Mouse (Mus musculus) liver, adult 2 months (tissue): ENCODE measurements around the gene Troap. TPM values are rescaled to one million over a fixed set of nuclear protein-coding genes. Genes with fewer than 3 reads are reported as not detected.

Experiments used
- DNase-seq: peaks from one replicate; pipeline ENCODE4 v3.0.0-alpha.2; 2011; ENCODE audit warnings: low read depth, low spot score; ENCODE audit errors: extremely low read depth
- H3K27ac ChIP-seq: fragments of 200-500 bp; replicated peaks from 2 replicates; pipeline ENCODE4 v1.5.1; 2012; ENCODE audit warnings: low read depth, mild to moderate bottlenecking, control low read depth, inconsistent platforms, low read length; ENCODE audit not compliant: insufficient read depth
- H3K27me3 ChIP-seq: fragments of 200-500 bp; 2 replicates; pipeline ENCODE4 v1.6.1; 2012; ENCODE audit warnings: mild to moderate bottlenecking, moderate library complexity, low read length, inconsistent platforms; ENCODE audit not compliant: control insufficient read depth, insufficient read depth
- H3K36me3 ChIP-seq: fragments of 200-500 bp; 2 replicates; pipeline ENCODE4 v1.6.1; 2012; ENCODE audit warnings: low read length, inconsistent platforms; ENCODE audit not compliant: control insufficient read depth, insufficient read depth
- H3K4me1 ChIP-seq: fragments of 200-500 bp; 2 replicates; pipeline ENCODE4 v1.6.1; 2011; ENCODE audit warnings: low read length; ENCODE audit not compliant: control insufficient read depth, insufficient read depth
- H3K4me3 ChIP-seq: fragments of 200-500 bp; 2 replicates; pipeline ENCODE4 v1.5.1; 2011; ENCODE audit warnings: low read depth, mild to moderate bottlenecking, control low read depth, low read length, moderate library complexity; ENCODE audit not compliant: insufficient read depth
- H3K79me2 ChIP-seq: fragments of 200-500 bp; 2 replicates; pipeline ENCODE4 v1.6.1; 2012; ENCODE audit warnings: inconsistent platforms, mild to moderate bottlenecking, low read length, moderate library complexity; ENCODE audit not compliant: control insufficient read depth, insufficient read depth
- H3K9ac ChIP-seq: fragments of 200-500 bp; 2 replicates; pipeline ENCODE4 v1.6.1; 2012; ENCODE audit warnings: low read depth, mild to moderate bottlenecking, control low read depth, inconsistent platforms, low read length
- CTCF ChIP-seq: fragments of 200-500 bp; IDR thresholded peaks from 2 replicates; pipeline ENCODE4 v1.5.1; 2011; ENCODE audit warnings: low read depth, low read length, control low read depth
- POLR2A ChIP-seq: fragments of 200-500 bp; IDR thresholded peaks from 2 replicates; pipeline ENCODE4 v1.6.1; 2011; ENCODE audit warnings: low read length, control low read depth; ENCODE audit not compliant: insufficient read depth; ENCODE audit errors: extremely low read depth
- WGBS: fragments of 180-500 bp; shearing (Covaris S2); methylation state at CpG from one replicate; pipeline ENCODE4 v1.1.7; 2018; 5-methylcytosine and 5-hydroxymethylcytosine counted together
- polyA plus RNA-seq: library from polyadenylated mRNA; depleted of rRNA; stranded (reverse); fragments of >200 nt; gene quantifications from 2 replicates; pipeline ENCODE4 v1.2.3, GENCODE M21; 2012
- total RNA-seq: library from RNA; depleted of rRNA; stranded (reverse); fragments of >200 nt; gene quantifications from 2 replicates; pipeline ENCODE4 v1.2.3, GENCODE M21; 2014

The Troap gene
- total and polyA plus RNA-seq, 2 experiments: not detected

DNA sequence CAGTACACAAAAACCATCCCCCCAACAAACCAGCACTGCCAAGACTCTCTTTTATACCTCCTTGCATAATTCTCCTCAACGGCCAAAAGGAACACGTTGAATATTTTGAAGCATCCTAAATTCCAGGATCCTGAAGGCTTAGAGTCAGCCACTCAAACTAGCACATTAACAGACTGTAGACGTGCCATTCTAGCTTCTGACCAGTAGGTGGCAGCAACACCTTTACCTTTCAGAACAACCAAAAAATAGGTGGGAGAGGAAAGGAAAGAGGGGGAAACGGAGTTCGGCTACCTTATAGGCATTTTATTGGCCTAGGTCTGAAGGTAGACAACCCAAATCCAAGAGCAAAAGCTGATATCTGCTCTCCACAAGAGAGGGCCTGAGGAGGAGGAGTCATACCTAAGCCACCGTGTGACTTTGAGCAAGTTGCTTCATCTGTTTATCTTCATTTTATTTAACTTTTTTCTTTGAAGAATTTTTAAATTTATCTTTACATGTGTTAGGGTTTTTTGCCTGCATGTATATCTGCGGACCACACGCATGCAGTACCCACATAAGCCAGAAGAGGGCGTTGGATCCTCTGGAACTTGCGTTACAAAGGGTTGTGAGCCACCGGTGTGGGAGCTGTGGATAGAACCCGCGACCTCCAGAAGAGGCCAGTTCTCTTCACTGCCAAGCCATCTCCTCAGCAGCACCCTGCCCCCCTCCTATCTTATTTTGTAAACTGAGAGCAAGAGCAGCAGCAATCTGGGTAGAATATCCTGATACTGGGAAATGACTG, 24.7 kb upstream of the Troap start:
- H3K4me3 ChIP-seq: no peak overlapping the region
- WGBS: 30% methylated on average over 13 of the region's 13 CpGs
- no peaks in the 10 kb centered on the region for H3K79me2 ChIP-seq
- no peaks in the 10 kb centered on the region for H3K27me3 ChIP-seq
- H3K36me3 ChIP-seq: no peaks in the 10 kb centered on the region
- peak; percentile 44 for DNase-seq
- TF ChIP-seq POLR2A: no peak
- TF ChIP-seq CTCF: peak; percentile 69
- H3K4me1 ChIP-seq: peaks cover 7% of the 10 kb centered on the region
- no peak overlapping the region for H3K27ac ChIP-seq
- no peak overlapping the region for H3K9ac ChIP-seq

DNA sequence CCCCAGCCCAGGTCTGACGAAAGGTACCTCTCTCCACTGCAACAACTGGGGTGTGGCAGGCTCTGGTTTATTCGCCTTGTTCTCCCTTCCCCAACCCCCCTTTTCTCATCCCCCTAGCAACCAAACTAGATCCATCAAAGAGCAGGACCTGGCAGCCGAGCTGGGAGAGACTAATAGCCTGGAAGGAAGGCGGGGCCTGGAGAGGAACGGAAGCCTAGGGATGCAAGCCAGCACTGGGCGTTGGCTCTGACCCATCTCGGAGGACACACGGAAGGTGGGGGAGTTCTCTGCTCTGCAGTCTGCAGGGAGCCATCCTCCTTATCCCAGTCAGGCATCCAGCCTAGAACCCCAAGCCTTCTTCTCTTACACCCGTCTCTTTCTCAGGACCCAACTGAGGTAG, 21.0 kb upstream of the Troap start:
- TF ChIP-seq CTCF: no peak
- TF ChIP-seq POLR2A: no peak
- no peak overlapping the region for H3K27ac ChIP-seq
- no peaks in the 10 kb centered on the region for H3K79me2 ChIP-seq
- peaks cover 20% of the 10 kb centered on the region for H3K27me3 ChIP-seq
- no peak overlapping the region for H3K9ac ChIP-seq
- peaks cover 3% of the 10 kb centered on the region; the same call in 1 of the 2 replicates for H3K4me1 ChIP-seq
- no peak overlapping the region for H3K4me3 ChIP-seq
- no peaks in the 10 kb centered on the region for H3K36me3 ChIP-seq
- 26% methylated on average over 9 of the region's 9 CpGs for WGBS
- no peak for DNase-seq

DNA sequence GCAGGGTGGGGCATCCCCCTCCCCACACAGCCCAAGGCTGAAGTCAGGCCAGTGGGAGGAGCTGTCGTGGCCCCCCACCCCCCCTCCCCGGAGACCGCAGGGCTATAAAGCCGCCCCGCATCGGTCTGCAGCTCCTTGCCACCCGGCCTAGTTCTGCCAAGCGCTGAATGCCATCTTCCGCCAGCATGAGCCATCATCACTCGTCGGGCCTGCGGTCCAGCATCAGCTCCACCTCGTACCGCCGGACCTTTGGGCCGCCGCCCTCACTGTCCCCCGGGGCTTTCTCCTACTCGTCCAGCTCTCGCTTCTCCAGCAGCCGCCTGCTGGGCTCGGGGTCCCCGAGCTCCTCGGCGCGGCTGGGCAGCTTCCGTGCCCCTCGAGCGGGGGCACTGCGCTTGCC, 19.3 kb upstream of the Troap start, which contains the start of gene Prph:
Prph (plus strand) TSS at position 135 of the 400 bp plus-strand sequence.
- Histone ChIP-seq H3K27me3 (peaks cover 20% of the 10 kb centered on the region), H3K9ac (0 out of 2 replicates have a peak within 1 kb of the TSS, but pooled peaks have one; percentile 6), H3K79me2 (no peaks in the 10 kb centered on the region), H3K36me3 (no peaks in the 10 kb centered on the region), H3K4me3 (peak within 1 kb of the TSS; percentile 28; the same call in 1 of the 2 replicates), H3K4me1 (peaks cover 3% of the 10 kb centered on the region; the same call in 1 of the 2 replicates), H3K27ac (no peak within 1 kb of the TSS)
- WGBS: 8% methylated on average over 30 of the region's 30 CpGs
- no peak for TF ChIP-seq POLR2A
- no peak for TF ChIP-seq CTCF
- no peak for DNase-seq

DNA sequence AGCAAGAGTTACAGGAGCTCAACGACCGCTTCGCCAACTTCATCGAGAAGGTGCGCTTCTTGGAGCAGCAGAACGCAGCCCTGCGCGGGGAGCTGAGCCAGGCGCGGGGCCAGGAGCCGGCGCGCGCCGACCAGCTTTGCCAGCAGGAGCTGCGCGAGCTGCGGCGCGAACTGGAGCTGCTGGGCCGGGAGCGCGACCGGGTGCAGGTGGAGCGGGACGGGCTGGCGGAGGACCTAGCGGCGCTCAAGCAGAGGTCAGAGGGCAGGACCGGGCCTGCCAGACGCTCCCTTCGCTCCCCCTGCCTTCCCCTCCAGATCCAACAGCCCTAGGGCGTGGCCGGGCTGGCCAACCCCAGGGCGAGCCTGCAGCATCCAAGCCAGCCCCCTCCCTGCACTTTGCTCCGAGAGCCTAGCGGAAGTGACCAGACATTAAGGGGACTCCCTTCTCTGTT, 18.8 kb upstream of the Troap start:
- peaks cover 3% of the 10 kb centered on the region; the same call in 1 of the 2 replicates for H3K4me1 ChIP-seq
- WGBS: 2% methylated on average over 37 of the region's 37 CpGs

DNA sequence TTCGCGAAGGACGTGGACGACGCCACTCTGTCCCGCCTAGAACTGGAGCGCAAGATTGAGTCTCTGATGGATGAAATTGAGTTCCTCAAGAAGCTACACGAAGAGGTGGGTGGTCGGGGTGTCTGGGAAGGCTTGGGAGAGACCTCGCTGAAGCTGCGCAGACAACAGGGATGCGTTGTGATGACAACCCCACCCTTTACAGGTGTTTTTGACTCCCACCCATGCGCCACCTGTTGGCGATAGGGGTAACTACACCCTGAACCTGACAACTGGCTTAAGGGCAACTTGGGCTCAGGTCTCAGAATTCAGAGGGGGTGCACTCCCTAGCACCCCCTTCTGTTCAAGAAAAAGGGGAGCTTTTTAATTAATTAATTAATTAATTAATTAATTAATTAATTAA, 18.0 kb upstream of the Troap start:
- peaks cover 20% of the 10 kb centered on the region for H3K27me3 ChIP-seq
- no peak overlapping the region for H3K4me3 ChIP-seq
- H3K9ac ChIP-seq: no peak overlapping the region
- H3K27ac ChIP-seq: no peak overlapping the region
- no peaks in the 10 kb centered on the region for H3K36me3 ChIP-seq
- TF ChIP-seq POLR2A (no peak), CTCF (peak; percentile 80)
- 11% methylated on average over 14 of the region's 14 CpGs for WGBS
- H3K4me1 ChIP-seq: peaks cover 3% of the 10 kb centered on the region; the same call in 1 of the 2 replicates
- H3K79me2 ChIP-seq: no peaks in the 10 kb centered on the region
- DNase-seq: peak; percentile 29

More for the DNA sequence above, 18.8 kb upstream of the Troap start:
- no peaks in the 10 kb centered on the region for H3K79me2 ChIP-seq
- H3K27me3 ChIP-seq: peaks cover 20% of the 10 kb centered on the region
- DNase-seq: no peak
- H3K9ac ChIP-seq: 0 out of 2 replicates have a peak overlapping the region, but pooled peaks have one; percentile 6
- H3K36me3 ChIP-seq: no peaks in the 10 kb centered on the region
- H3K4me3 ChIP-seq: peak overlapping the region; percentile 28; the same call in 1 of the 2 replicates
- TF ChIP-seq POLR2A (no peak), CTCF (no peak)
- H3K27ac ChIP-seq: no peak overlapping the region

DNA sequence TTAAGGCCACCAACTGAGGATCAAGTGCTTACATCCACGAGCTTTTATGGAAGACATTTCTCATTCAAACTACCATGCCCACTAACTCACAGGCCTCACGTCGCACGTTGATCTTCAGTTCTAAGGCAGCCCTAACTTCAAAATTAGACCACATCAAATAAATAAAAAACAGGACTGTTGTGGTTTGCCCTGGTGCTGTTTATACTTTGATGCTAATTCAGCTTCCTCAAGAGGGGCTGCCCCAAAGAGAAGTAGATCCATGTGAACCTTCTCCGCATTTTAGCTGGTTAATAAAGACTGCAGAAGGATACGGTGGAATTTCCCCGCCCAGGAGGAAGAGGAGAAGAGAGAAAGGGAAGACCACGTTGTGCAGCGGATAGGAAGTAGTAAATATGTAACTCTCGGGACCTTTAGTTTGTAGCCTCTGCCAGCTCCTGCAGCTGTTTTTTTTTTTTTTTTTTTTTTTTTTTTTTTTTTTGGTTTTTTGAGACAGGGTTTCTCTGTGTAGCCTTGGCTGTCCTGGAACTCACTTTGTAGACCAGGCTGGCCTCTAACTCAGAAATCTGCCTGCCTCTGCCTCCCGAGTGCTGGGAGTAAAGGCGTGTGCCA, 8.7 kb upstream of the Troap start:
- Histone ChIP-seq H3K27ac (no peak overlapping the region), H3K79me2 (no peaks in the 10 kb centered on the region), H3K4me3 (no peak overlapping the region), H3K9ac (no peak overlapping the region), H3K36me3 (no peaks in the 10 kb centered on the region), H3K27me3 (no peaks in the 10 kb centered on the region), H3K4me1 (no peaks in the 10 kb centered on the region)
- TF ChIP-seq POLR2A (no peak), CTCF (no peak)
- DNase-seq: no peak
- WGBS: 80% methylated on average over 12 of the region's 12 CpGs
